Mouse (Mus musculus) testis, adult 2 months (tissue): Measurements from ENCODE around the gene Rab15. TPM values are rescaled to one million over a fixed set of nuclear protein-coding genes. Genes with fewer than 3 reads are reported as not detected.
"Not testable (repeated sequence)": the region's sequence is repeated elsewhere in the genome, so short reads cannot be mapped to it uniquely, and the experiment has no call there.

Experiments
- H3K27ac ChIP-seq: fragments of 200-500 bp; 2 replicates; pipeline ENCODE4 v1.5.1; 2012; ENCODE audit warnings: low read depth, low read length; ENCODE audit not compliant: control insufficient read depth, insufficient read depth
- H3K27me3 ChIP-seq: fragments of 200-500 bp; 2 replicates; pipeline ENCODE4 v1.6.1; 2012; ENCODE audit warnings: mild to moderate bottlenecking, low read length, moderate library complexity; ENCODE audit not compliant: control insufficient read depth, insufficient read depth
- H3K36me3 ChIP-seq: fragments of 200-500 bp; 2 replicates; pipeline ENCODE4 v1.6.1; 2012; ENCODE audit warnings: mild to moderate bottlenecking, low read length; ENCODE audit not compliant: control insufficient read depth, insufficient read depth
- H3K4me1 ChIP-seq: fragments of 200-500 bp; 2 replicates; pipeline ENCODE4 v1.6.1; 2012; ENCODE audit warnings: low read length; ENCODE audit not compliant: control insufficient read depth, insufficient read depth
- H3K4me3 ChIP-seq: fragments of 200-500 bp; 2 replicates; pipeline ENCODE4 v1.5.1; 2012; ENCODE audit warnings: low read depth, mild to moderate bottlenecking, low read length, moderate library complexity, mixed read lengths; ENCODE audit not compliant: control insufficient read depth
- CTCF ChIP-seq: fragments of 200-500 bp; IDR thresholded peaks from 2 replicates; pipeline ENCODE4 v1.5.1; 2012; ENCODE audit warnings: low read depth, mild to moderate bottlenecking, inconsistent platforms, low read length, moderate library complexity; ENCODE audit not compliant: control insufficient read depth, insufficient read depth, insufficient replicate concordance
- POLR2A ChIP-seq: fragments of 200-500 bp; IDR thresholded peaks from 2 replicates; pipeline ENCODE4 v1.6.1; 2012; ENCODE audit warnings: low read depth, mild to moderate bottlenecking, inconsistent platforms, low read length, moderate library complexity; ENCODE audit not compliant: control insufficient read depth
- polyA plus RNA-seq: library from polyadenylated mRNA; depleted of rRNA; stranded (reverse); fragments of >200 nt; gene quantifications from 2 replicates; pipeline ENCODE4 v1.2.3, GENCODE M21; 2012; rRNA removed

Gene Rab15
- polyA plus RNA-seq, result 0.32 and 0.90 TPM in 2 replicates

DNA sequence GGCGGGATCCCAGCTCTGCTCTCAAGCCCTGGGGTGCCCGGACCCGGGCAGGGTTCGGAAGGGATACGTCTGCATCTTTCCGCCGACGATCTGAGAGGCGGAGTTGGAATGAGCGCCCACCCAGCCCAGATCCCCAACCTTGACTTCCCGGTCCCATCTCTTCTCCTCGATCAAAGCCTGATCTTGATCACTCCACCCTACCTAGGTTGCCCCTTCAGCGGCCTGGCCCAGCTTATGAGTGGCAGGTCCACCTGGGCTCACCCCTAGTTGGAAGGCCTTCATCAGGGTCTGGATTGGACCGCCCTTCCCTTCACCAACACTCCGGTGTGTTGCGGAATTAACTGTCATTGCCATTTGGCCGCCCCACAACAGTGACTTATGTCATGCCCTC lies at the start of gene Rab15:
Rab15 (minus strand) TSS at position 258 of the 391 bp plus-strand sequence.
- Histone ChIP-seq H3K36me3 (no peaks in the 10 kb centered on the region), H3K27ac (no peak within 1 kb of the TSS), H3K4me1 (peaks cover 12% of the 10 kb centered on the region), H3K4me3 (peak within 1 kb of the TSS; percentile 70), H3K27me3 (no peaks in the 10 kb centered on the region)
- TF ChIP-seq POLR2A, result no peak
- no peak for TF ChIP-seq CTCF

DNA sequence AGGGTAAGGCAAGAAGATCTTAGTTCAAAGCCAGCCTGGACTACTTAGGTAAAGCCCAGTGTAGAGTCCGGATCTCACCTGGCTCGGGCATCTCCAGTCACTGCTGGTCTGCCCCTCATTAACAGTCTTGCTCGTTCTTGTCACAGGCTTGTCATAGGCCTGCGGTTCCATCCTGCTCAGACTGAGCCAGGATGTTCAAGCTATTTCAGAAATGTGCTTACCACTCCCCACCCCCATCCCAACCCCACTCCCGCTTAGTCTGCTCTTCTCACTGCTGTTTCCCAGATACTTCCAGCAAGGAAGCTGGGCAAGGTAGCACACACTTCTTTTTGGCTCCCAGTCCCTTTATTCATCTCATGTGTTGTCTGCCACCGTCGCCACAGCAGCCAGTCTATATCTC lies 46.9 kb upstream of the Rab15 start:
- no peaks in the 10 kb centered on the region for H3K36me3 ChIP-seq
- H3K27ac ChIP-seq, result no peak overlapping the region
- H3K27me3 ChIP-seq, result no peaks in the 10 kb centered on the region
- peaks cover 5% of the 10 kb centered on the region for H3K4me1 ChIP-seq
- TF ChIP-seq CTCF (no peak), POLR2A (no peak)
- no peak overlapping the region for H3K4me3 ChIP-seq

DNA sequence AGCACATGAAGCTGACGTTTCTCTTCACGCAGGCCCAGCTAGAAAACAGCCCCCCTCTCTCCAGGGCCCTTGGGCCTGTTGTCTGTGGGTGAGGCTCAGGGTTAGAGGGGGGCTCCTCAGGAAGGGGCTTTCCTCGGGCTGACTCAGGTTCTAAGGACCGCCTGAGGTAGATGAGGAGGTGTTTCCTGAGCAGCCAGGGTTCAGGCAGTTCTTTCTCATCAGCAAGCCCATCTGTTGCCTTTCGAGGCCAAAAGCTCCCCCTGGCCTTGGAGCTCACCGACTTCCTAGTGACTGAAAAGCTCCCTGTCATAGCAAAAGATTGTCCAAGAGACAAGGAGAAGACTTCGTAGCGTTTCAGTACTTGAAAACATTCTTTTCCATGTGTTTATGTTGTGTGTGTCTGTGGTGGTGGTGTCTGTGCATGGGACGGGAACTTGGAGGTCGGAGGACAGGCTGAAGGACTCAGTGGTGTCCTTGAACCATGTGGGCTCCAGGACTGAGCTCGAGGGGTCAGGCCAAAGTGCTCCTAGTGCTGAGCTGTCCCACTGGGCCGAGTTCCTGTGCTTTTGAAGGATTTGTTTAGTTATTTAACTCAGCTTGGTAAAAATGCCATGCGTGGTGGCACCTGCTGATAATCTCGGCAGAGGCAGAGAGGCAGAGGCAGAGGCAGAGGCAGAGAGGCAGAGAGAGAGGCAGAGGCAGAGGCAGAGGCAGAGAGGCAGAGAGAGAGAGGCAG lies 45.9 kb upstream of the Rab15 start:
- Histone ChIP-seq H3K4me1 (peaks cover 5% of the 10 kb centered on the region), H3K27me3 (no peaks in the 10 kb centered on the region), H3K27ac (no peak overlapping the region; the same call in 1 of the 2 replicates), H3K36me3 (no peaks in the 10 kb centered on the region), H3K4me3 (no peak overlapping the region)
- TF ChIP-seq CTCF (no peak), POLR2A (no peak)

DNA sequence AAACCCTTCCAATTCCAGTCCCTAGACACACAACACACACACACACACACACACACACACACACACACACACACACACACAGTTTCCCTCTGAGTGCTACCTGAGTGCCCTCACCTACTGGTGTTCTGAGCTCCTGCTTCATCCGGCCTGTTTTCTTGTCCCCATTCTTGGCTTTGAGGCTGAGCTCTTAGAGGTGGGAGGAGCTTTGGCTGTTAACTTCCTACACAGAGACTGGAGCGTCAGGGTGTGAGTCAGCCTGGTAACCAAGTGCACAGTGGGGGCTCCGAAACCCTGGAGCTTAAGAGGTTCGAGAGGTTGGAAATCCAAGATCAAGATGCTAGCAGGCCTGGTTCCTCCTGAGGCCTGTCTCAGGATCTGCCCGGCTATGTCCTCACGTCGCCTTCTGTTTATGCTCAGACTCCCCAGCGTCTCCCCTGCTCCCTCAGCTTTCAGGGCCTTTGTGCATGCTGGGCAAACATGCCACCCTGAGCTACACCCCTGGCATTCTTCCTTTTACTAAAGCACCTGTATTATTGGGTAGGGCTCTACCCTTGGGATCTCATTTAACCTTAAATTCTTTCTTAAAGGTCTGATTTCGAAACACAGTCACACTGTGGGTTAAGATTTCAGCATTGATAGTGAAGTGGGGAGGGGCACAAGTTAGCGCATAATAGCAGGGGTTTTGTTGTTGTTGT lies 45.0 kb upstream of the Rab15 start:
- TF ChIP-seq CTCF, result no peak
- TF ChIP-seq POLR2A, result no peak
- Histone ChIP-seq H3K4me3 (no peak overlapping the region), H3K27me3 (no peaks in the 10 kb centered on the region), H3K36me3 (no peaks in the 10 kb centered on the region), H3K4me1 (peaks cover 5% of the 10 kb centered on the region), H3K27ac (peak overlapping the region; percentile 50)

DNA sequence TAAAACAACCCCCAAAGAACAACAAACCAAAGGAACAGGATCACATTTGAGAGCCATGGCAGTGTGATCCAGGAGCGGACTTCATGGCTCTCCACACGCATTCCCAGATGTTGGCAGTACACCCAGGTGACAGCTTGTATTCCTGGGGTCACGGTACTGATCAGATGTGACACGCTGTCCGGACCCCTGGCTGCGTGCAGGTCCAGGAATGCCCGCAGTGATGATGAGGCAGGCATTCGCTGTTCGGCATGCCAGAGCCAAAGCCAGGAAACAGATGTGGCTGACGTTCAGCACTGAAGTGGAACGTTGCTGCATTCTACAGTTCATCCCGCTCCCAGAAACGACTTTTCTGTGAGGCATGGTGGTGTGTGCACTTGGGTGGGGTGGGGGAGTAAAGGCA lies 42.6 kb upstream of the Rab15 start:
- no peaks in the 10 kb centered on the region for H3K36me3 ChIP-seq
- H3K27ac ChIP-seq, result no peak overlapping the region
- no peaks in the 10 kb centered on the region for H3K27me3 ChIP-seq
- TF ChIP-seq CTCF (no peak), POLR2A (no peak)
- no peak overlapping the region for H3K4me3 ChIP-seq
- H3K4me1 ChIP-seq, result peaks cover 5% of the 10 kb centered on the region

DNA sequence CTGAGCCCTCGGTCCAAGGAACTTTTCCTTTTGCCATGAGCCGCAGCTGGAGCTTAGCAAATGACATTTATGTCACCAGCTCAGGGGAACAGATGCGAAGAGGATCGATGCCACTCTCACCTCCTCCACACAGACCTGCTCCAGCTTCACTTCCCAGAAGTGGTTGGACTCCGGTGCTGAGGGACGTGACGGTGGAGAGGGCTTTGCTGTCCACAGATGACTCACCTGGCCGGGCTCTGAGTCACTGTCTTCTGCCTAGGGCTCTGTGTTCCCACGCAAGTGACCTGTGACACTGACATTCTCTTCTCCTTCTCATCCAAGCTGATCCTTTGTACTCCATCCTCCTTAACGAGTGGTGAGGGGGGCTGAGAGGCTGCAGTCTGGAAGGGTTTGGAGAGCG lies 40.9 kb upstream of the Rab15 start:
- Histone ChIP-seq H3K4me1 (peaks cover 5% of the 10 kb centered on the region), H3K4me3 (no peak overlapping the region), H3K36me3 (no peaks in the 10 kb centered on the region), H3K27ac (no peak overlapping the region), H3K27me3 (no peaks in the 10 kb centered on the region)
- TF ChIP-seq CTCF, result no peak
- no peak for TF ChIP-seq POLR2A

DNA sequence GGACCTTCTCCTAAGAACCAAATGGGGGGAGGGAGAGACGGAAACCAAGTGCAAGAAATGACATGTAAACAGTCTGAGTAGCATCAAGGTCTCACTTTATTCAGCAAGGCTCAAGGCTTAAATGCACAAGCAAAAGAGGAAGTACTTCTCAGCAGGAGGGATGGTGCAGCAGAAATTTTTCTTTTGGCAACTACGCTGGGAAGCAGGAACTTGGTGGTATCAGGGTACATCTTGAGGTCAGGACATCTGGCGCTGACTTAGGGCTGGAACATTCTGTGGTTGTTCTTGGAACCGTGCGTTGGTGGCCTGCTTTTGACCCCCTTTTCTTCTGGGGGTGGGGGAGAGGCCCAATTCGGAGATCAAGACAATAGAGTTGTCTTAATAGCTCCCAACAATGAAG lies 36.1 kb upstream of the Rab15 start:
- H3K4me3 ChIP-seq, H3K27ac ChIP-seq, H3K36me3 ChIP-seq, H3K4me1 ChIP-seq, H3K27me3 ChIP-seq: not testable (repeated sequence)
